Mouse (Mus musculus) MEL (cell line): ENCODE measurements at regions not wholly inside any gene's neighbourhood (a gene's known extent, or its start where the extent isn't known, plus 50 kb on each side); places are given as distances from the start of the nearest gene placed in this dataset.

ENCODE experiments used
- DNase-seq: peaks from one replicate; pipeline ENCODE4 v3.0.0; 2011; ENCODE audit warnings: low read depth, low spot score
- H3K27ac ChIP-seq: 2 replicates; pipeline ENCODE4 v1.5.1; 2012; ENCODE audit warnings: low read depth, mild to moderate bottlenecking, control low read depth, low read length, moderate library complexity; ENCODE audit not compliant: control insufficient read depth
- H3K27me3 ChIP-seq, 2 experiments: fragments of 150-350 bp in 1 of 2; sonication (generic) in 1 of 2; 2 replicates each; pipeline ENCODE4 v1.6.1; 2012; ENCODE audit warnings: low read length in 2 of 2, mild to moderate bottlenecking in 2 of 2, improper control_type of control experiment in 1 of 2, moderate library complexity in 1 of 2; ENCODE audit not compliant: insufficient read depth in 2 of 2, control insufficient read depth in 1 of 2
- H3K36me3 ChIP-seq, 2 experiments: 2 replicates each; pipeline ENCODE4 v1.6.1; 2012 to 2014; ENCODE audit warnings: low read length in 2 of 2, improper control_type of control experiment in 1 of 2, inconsistent platforms in 1 of 2, mild to moderate bottlenecking in 1 of 2; ENCODE audit not compliant: insufficient read depth in 2 of 2, control insufficient read depth in 1 of 2
- H3K4me1 ChIP-seq, 2 experiments: fragments of 150-350 bp in 1 of 2; sonication (generic) in 1 of 2; 2 replicates each; pipeline ENCODE4 v1.6.1; 2012; ENCODE audit warnings: low read length in 2 of 2, improper control_type of control experiment in 1 of 2, mild to moderate bottlenecking in 1 of 2; ENCODE audit not compliant: insufficient read depth in 2 of 2, control insufficient read depth in 1 of 2
- H3K4me3 ChIP-seq, 2 experiments: fragments of 150-350 bp in 1 of 2; sonication (generic) in 1 of 2; 2 replicates each; pipeline ENCODE4 v1.5.1; 2012; ENCODE audit warnings: low read depth in 2 of 2, low read length in 2 of 2, mild to moderate bottlenecking in 2 of 2, moderate library complexity in 2 of 2, control low read depth in 1 of 2, improper control_type of control experiment in 1 of 2; ENCODE audit not compliant: control insufficient read depth in 1 of 2, insufficient read depth in 1 of 2
- H3K79me2 ChIP-seq: 2 replicates; pipeline ENCODE4 v1.6.1; 2012; ENCODE audit warnings: mild to moderate bottlenecking, low read length, moderate library complexity; ENCODE audit not compliant: control insufficient read depth, poor library complexity, insufficient read depth
- H3K9ac ChIP-seq: 2 replicates; pipeline ENCODE4 v1.6.1; 2012; ENCODE audit warnings: low read depth, mild to moderate bottlenecking, control low read depth, low read length, moderate library complexity; ENCODE audit not compliant: control insufficient read depth, poor library complexity, severe bottlenecking
- H3K9me3 ChIP-seq: fragments of 150-350 bp; sonication (generic); replicated peaks from 2 replicates; pipeline ENCODE4 v1.6.1; 2012; ENCODE audit warnings: mild to moderate bottlenecking, low read length, improper control_type of control experiment, moderate library complexity; ENCODE audit not compliant: insufficient read depth
- BHLHE40 ChIP-seq: IDR thresholded peaks from 2 replicates; pipeline ENCODE4 v1.6.1; 2012; ENCODE audit warnings: low read depth, mild to moderate bottlenecking, inconsistent platforms, low read length, improper control_type of control experiment, borderline replicate concordance
- CHD1 ChIP-seq: IDR thresholded peaks from 2 replicates; pipeline ENCODE4 v1.6.1; 2012; ENCODE audit warnings: low read depth, mild to moderate bottlenecking, inconsistent platforms, low read length, improper control_type of control experiment
- CHD2 ChIP-seq: IDR thresholded peaks from 2 replicates; pipeline ENCODE4 v1.6.1; 2011; ENCODE audit warnings: low read length, improper control_type of control experiment
- CTCF ChIP-seq, 3 experiments: IDR thresholded peaks in 2 of 3; conservative IDR thresholded peaks in 1 of 3; 2 replicates each; pipeline ENCODE4 v1.5.1; 2011 to 2012; ENCODE audit warnings: low read length in 3 of 3, low read depth in 2 of 3, mild to moderate bottlenecking in 2 of 3, improper control_type of control experiment in 1 of 3, inconsistent platforms in 1 of 3, mixed read lengths in 1 of 3, moderate library complexity in 1 of 3; ENCODE audit not compliant: control insufficient read depth in 1 of 3, insufficient read depth in 1 of 3, poor library complexity in 1 of 3, severe bottlenecking in 1 of 3
- E2F4 ChIP-seq: IDR thresholded peaks from 2 replicates; pipeline ENCODE4 v1.6.1; 2011; ENCODE audit warnings: low read depth, low read length, improper control_type of control experiment, borderline replicate concordance
- ELF1 ChIP-seq: IDR thresholded peaks from 2 replicates; pipeline ENCODE4 v1.6.1; 2014; ENCODE audit warnings: low read depth, mild to moderate bottlenecking, inconsistent platforms, low read length, improper control_type of control experiment, moderate library complexity
- EP300 ChIP-seq, 2 experiments: IDR thresholded peaks; 2 replicates each; pipeline ENCODE4 v1.6.1; 2011; ENCODE audit warnings: improper control_type of control experiment in 2 of 2, low read length in 2 of 2, low read depth in 1 of 2, mild to moderate bottlenecking in 1 of 2
- GATA1 ChIP-seq: IDR thresholded peaks from 2 replicates; pipeline ENCODE4 v1.6.1; 2011; ENCODE audit warnings: low read depth, low read length, improper control_type of control experiment
- JUND ChIP-seq: IDR thresholded peaks from 2 replicates; pipeline ENCODE4 v1.6.1; 2011; ENCODE audit warnings: low read depth, mild to moderate bottlenecking, improper control_type of control experiment, low read length
- MAFK ChIP-seq: IDR thresholded peaks from 2 replicates; pipeline ENCODE4 v1.6.1; 2011; ENCODE audit warnings: low read depth, mild to moderate bottlenecking, low read length, improper control_type of control experiment, borderline replicate concordance
- MAZ ChIP-seq: IDR thresholded peaks from 2 replicates; pipeline ENCODE4 v1.6.1; 2012; ENCODE audit warnings: low read depth, mild to moderate bottlenecking, inconsistent platforms, low read length, improper control_type of control experiment
- MXI1 ChIP-seq: IDR thresholded peaks from 2 replicates; pipeline ENCODE4 v1.6.1; 2011; ENCODE audit warnings: mild to moderate bottlenecking, low read depth, low read length, improper control_type of control experiment
- MYC ChIP-seq: IDR thresholded peaks from 2 replicates; pipeline ENCODE4 v1.6.1; 2011; ENCODE audit warnings: low read depth, mild to moderate bottlenecking, low read length, improper control_type of control experiment, moderate library complexity
- NRF1 ChIP-seq: IDR thresholded peaks from 2 replicates; pipeline ENCODE4 v1.6.1; 2014; ENCODE audit warnings: low read depth, mild to moderate bottlenecking, inconsistent platforms, low read length, improper control_type of control experiment, moderate library complexity; ENCODE audit not compliant: poor library complexity, insufficient read depth, severe bottlenecking
- POLR2A ChIP-seq, 2 experiments: IDR thresholded peaks; 2 replicates each; pipeline ENCODE4 v1.6.1; 2011 to 2012; ENCODE audit warnings: low read length in 2 of 2, mild to moderate bottlenecking in 2 of 2, control low read depth in 1 of 2, improper control_type of control experiment in 1 of 2, low read depth in 1 of 2, moderate library complexity in 1 of 2; ENCODE audit not compliant: control insufficient read depth in 1 of 2, insufficient read depth in 1 of 2, poor library complexity in 1 of 2
- POLR2AphosphoS2 ChIP-seq: IDR thresholded peaks from 2 replicates; pipeline ENCODE4 v1.6.1; 2011; ENCODE audit warnings: low read length, improper control_type of control experiment
- POLR2AphosphoS5 ChIP-seq: IDR thresholded peaks from 2 replicates; pipeline ENCODE4 v1.6.1; 2012; ENCODE audit warnings: low read depth, borderline replicate concordance, mild to moderate bottlenecking, inconsistent platforms, low read length, moderate library complexity, mixed read lengths
- RAD21 ChIP-seq: IDR thresholded peaks from 2 replicates; pipeline ENCODE4 v1.6.1; 2011; ENCODE audit warnings: mild to moderate bottlenecking, low read depth, low read length, improper control_type of control experiment
- SMC3 ChIP-seq: IDR thresholded peaks from 2 replicates; pipeline ENCODE4 v1.6.1; 2011; ENCODE audit warnings: low read depth, low read length, improper control_type of control experiment
- TAL1 ChIP-seq: IDR thresholded peaks from 2 replicates; pipeline ENCODE4 v1.6.1; 2012; ENCODE audit warnings: mild to moderate bottlenecking, inconsistent platforms, low read length, moderate library complexity, mixed read lengths
- UBTF ChIP-seq: IDR thresholded peaks from 2 replicates; pipeline ENCODE4 v1.6.1; 2012; ENCODE audit warnings: low read depth, mild to moderate bottlenecking, inconsistent platforms, low read length, improper control_type of control experiment, moderate library complexity, borderline replicate concordance; ENCODE audit not compliant: insufficient read depth
- ZKSCAN1 ChIP-seq: IDR thresholded peaks from 2 replicates; pipeline ENCODE4 v1.6.1; 2012; ENCODE audit warnings: low read depth, mild to moderate bottlenecking, inconsistent platforms, low read length, improper control_type of control experiment, moderate library complexity
- ZMIZ1 ChIP-seq: IDR thresholded peaks from 2 replicates; pipeline ENCODE4 v1.6.1; 2012; ENCODE audit warnings: low read depth, mild to moderate bottlenecking, inconsistent platforms, low read length, improper control_type of control experiment, moderate library complexity
- ZNF384 ChIP-seq: IDR thresholded peaks from 2 replicates; pipeline ENCODE4 v1.6.1; 2012; ENCODE audit warnings: low read depth, mild to moderate bottlenecking, inconsistent platforms, low read length, improper control_type of control experiment

DNA sequence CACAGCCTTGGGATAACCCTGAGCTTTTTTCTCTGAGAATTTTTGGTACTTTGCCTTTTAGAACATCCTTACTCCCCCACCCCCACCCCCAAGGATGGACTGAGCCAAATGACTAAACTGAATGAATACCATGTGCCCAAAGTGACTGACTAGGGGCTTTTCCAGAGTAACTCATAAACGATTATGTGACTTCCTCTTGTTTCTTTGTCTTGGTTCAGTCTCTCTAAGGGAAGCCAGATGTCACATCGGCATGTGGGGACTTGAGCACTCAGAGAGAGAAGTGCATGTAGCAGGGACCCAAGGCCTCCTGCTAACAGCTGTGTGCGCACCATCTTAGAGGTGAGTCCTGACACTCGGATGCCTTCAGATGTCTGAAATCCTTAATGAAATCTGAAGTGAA, 63.8 kb upstream of the Gm47985 start:
- H3K79me2 ChIP-seq, result no peaks in the 10 kb centered on the region
- H3K27ac ChIP-seq, result no peak overlapping the region
- H3K36me3 ChIP-seq, result no peaks in the 10 kb centered on the region
- DNase-seq, result peak; percentile 28
- TF ChIP-seq ZNF384, result no peak
- no peak for TF ChIP-seq UBTF
- no peak for TF ChIP-seq MAZ
- TF ChIP-seq SMC3, result no peak
- TF ChIP-seq POLR2AphosphoS5, result no peak
- no peak for TF ChIP-seq RAD21
- no peak for TF ChIP-seq E2F4
- TF ChIP-seq ZKSCAN1, result no peak
- TF ChIP-seq ZMIZ1, result no peak
- TF ChIP-seq MAFK, result no peak
- TF ChIP-seq NRF1, result no peak
- no peak for TF ChIP-seq CHD2
- TF ChIP-seq POLR2AphosphoS2, result no peak
- no peak for TF ChIP-seq CHD1
- no peak for TF ChIP-seq JUND
- TF ChIP-seq BHLHE40, result no peak
- no peak for TF ChIP-seq GATA1
- no peak for TF ChIP-seq EP300 (IDR thresholded peaks at IDR 0.05; ENCODE audit: low read depth in 1 of 2, low read length in 2 of 2)
- peaks cover 0 to 2% of the 10 kb centered on the region in 2 experiments; a peak in 2 of 4 replicates for H3K27me3 ChIP-seq
- no peaks in the 10 kb centered on the region for H3K9me3 ChIP-seq
- no peak overlapping the region for H3K4me3 ChIP-seq
- H3K9ac ChIP-seq, result no peak overlapping the region
- no peaks in the 10 kb centered on the region for H3K4me1 ChIP-seq

DNA sequence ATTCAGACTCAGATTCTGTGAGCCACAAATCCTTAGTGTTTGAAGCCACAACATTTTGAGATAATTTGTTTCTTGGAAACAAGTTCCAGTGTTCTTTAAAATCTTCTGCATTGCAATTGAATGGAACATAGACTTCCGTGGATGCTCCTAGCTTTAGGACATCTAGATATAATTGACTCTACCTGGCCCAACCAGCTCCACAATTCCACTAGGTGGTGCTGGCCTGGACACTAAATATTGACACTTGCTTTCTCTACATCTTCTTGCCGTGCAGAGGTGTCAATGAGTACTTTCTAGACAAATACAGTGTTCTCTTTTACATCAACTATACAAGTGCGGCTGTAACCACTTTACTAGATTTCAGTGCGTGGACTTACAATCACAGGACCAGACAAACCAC, 63.4 kb upstream of the Gm47985 start:
- Histone ChIP-seq H3K27ac (no peak overlapping the region), H3K27me3 (peaks cover 0 to 2% of the 10 kb centered on the region in 2 experiments; a peak in 2 of 4 replicates), H3K4me3 (no peak overlapping the region), H3K9me3 (no peaks in the 10 kb centered on the region), H3K79me2 (no peaks in the 10 kb centered on the region), H3K4me1 (no peaks in the 10 kb centered on the region), H3K36me3 (no peaks in the 10 kb centered on the region), H3K9ac (no peak overlapping the region)
- TF ChIP-seq SMC3 (peak; percentile 55), POLR2A (IDR thresholded peaks at IDR 0.05; ENCODE audit: control insufficient read depth in 1 of 2, insufficient read depth in 1 of 2, low read depth in 1 of 2, low read length in 2 of 2, poor library complexity in 1 of 2) (no peak), MXI1 (no peak), ZKSCAN1 (no peak), ELF1 (no peak), EP300 (IDR thresholded peaks at IDR 0.05; ENCODE audit: low read depth in 1 of 2, low read length in 2 of 2) (no peak), CTCF (IDR thresholded peaks at IDR 0.05 in 2 of 3, conservative IDR thresholded peaks at IDR 0.05 in 1 of 3; ENCODE audit: control insufficient read depth in 1 of 3, insufficient read depth in 1 of 3, low read depth in 2 of 3, low read length in 3 of 3, poor library complexity in 1 of 3, severe bottlenecking in 1 of 3) (peak in 2 of 3 experiments; percentile 32 to 37; a peak in 3 of 6 replicates), MAFK (no peak), RAD21 (peak; percentile 21), TAL1 (no peak), MYC (no peak)
- no peak for DNase-seq
